Mouse (Mus musculus) small intestine, adult 2 months (tissue): ENCODE measurements at regions not wholly inside any gene's neighbourhood (a gene's known extent, or its start where the extent isn't known, plus 50 kb on each side); places are given as distances from the start of the nearest gene placed in this dataset.

Source experiments
- H3K27ac ChIP-seq: fragments of 200-500 bp; 2 replicates; pipeline ENCODE4 v1.5.1; 2012; ENCODE audit warnings: low read depth, low read length, control low read depth, inconsistent platforms; ENCODE audit not compliant: insufficient read depth
- H3K27me3 ChIP-seq: fragments of 200-500 bp; 2 replicates; pipeline ENCODE4 v1.6.1; 2012; ENCODE audit warnings: mild to moderate bottlenecking, moderate library complexity, low read length, inconsistent platforms; ENCODE audit not compliant: control insufficient read depth, insufficient read depth
- H3K36me3 ChIP-seq: fragments of 200-500 bp; 2 replicates; pipeline ENCODE4 v1.6.1; 2012; ENCODE audit warnings: mild to moderate bottlenecking, low read length, control low read depth, inconsistent platforms; ENCODE audit not compliant: control insufficient read depth, insufficient read depth
- H3K4me1 ChIP-seq: fragments of 200-500 bp; 2 replicates; pipeline ENCODE4 v1.6.1; 2012; ENCODE audit warnings: low read length, inconsistent platforms, mixed read lengths; ENCODE audit not compliant: control insufficient read depth, insufficient read depth, insufficient read length
- H3K4me3 ChIP-seq: fragments of 200-500 bp; 2 replicates; pipeline ENCODE4 v1.5.1; 2012; ENCODE audit warnings: low read depth, mild to moderate bottlenecking, control low read depth, inconsistent platforms, low read length, moderate library complexity
- CTCF ChIP-seq: fragments of 200-500 bp; IDR thresholded peaks from 2 replicates; pipeline ENCODE4 v1.5.1; 2012; ENCODE audit warnings: low read depth, mild to moderate bottlenecking, control low read depth, inconsistent platforms, low read length, moderate library complexity, mixed read lengths; ENCODE audit not compliant: insufficient replicate concordance, insufficient read length; ENCODE audit errors: extremely low read depth
- POLR2A ChIP-seq: fragments of 200-500 bp; IDR thresholded peaks from 2 replicates; pipeline ENCODE4 v1.6.1; 2012; ENCODE audit warnings: low read depth, mild to moderate bottlenecking, control low read depth, inconsistent platforms, low read length, moderate library complexity
- WGBS: fragments of 180-500 bp; shearing (Covaris S2); methylation state at CpG from one replicate; pipeline ENCODE4 v1.1.7; 2018; 5-methylcytosine and 5-hydroxymethylcytosine counted together

DNA sequence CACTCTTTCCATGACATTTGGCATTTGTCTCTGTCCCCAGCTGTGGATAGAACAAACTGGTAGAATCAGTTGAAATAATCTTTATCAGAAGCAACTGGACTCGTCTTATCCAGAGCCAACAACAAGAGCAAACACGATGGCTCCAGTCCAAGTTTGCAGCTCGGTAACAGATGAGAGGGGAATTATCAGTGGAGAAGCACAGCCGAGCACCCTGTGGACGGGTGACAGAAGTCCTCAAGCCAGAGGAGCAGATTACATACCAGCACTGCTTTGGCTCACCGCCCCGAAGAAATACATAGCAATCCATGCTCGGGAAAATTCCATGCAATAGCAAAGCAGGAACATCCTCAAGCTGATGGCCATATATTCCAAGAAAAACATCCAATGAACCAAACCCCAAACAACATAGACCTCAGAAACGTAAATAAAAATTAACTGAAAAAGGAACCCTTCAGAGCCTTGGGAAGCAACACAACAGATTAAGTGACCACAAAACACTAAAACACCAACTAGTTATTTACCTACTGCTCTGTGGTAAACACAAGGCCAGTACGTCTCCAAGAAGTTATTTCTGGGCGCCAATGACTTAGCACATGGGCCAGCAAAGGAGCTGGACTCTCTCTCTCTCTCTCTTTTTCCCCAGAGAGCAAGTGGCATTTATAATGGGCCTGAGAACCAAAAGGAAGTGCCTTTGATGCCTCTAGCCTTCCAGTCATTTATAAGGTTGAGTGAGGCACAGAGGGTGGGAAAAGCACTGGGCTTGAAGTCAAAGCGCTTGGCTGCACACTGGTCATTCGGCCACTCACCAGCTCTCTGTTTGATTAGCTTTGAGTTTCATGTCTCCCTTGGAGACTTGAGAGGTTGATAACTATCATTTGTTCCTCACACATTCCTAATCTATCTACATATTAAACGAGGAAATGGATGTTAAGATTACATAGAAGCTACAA is 163.0 kb upstream of the Gm12728 start:
- Histone ChIP-seq H3K4me3 (no peak overlapping the region), H3K36me3 (no peaks in the 10 kb centered on the region), H3K27ac (0 out of 2 replicates have a peak overlapping the region, but pooled peaks have one; percentile 22), H3K27me3 (no peaks in the 10 kb centered on the region), H3K4me1 (no peaks in the 10 kb centered on the region)
- TF ChIP-seq CTCF (no peak), POLR2A (no peak)
- WGBS, result 48% methylated on average over 14 of the region's 14 CpGs

DNA sequence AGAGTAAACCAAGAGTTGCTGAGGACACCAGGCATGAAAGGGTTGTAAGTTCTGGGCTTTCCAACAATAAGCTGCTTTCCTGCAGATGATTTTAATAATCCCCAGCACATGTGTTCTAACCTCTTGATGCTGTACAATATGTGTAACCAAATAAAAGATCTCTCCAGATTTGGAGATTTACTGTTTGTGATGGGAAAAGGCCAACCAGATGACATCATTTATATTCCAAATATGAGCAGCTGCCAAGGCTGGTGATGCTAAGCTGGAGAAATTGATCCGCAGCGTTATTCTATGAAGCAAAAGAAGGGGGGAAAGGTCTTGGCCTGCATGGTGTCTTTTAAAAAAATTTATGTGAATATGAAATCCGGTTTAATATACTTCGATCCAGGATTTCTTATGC is 160.1 kb upstream of the Gm12728 start:
- H3K36me3 ChIP-seq, result no peaks in the 10 kb centered on the region
- H3K27me3 ChIP-seq, result no peaks in the 10 kb centered on the region
- H3K4me1 ChIP-seq, result no peaks in the 10 kb centered on the region
- H3K27ac ChIP-seq, result no peak overlapping the region
- 89% methylated on average over 4 of the region's 4 CpGs for WGBS
- no peak for TF ChIP-seq POLR2A
- TF ChIP-seq CTCF, result no peak
- H3K4me3 ChIP-seq, result no peak overlapping the region

DNA sequence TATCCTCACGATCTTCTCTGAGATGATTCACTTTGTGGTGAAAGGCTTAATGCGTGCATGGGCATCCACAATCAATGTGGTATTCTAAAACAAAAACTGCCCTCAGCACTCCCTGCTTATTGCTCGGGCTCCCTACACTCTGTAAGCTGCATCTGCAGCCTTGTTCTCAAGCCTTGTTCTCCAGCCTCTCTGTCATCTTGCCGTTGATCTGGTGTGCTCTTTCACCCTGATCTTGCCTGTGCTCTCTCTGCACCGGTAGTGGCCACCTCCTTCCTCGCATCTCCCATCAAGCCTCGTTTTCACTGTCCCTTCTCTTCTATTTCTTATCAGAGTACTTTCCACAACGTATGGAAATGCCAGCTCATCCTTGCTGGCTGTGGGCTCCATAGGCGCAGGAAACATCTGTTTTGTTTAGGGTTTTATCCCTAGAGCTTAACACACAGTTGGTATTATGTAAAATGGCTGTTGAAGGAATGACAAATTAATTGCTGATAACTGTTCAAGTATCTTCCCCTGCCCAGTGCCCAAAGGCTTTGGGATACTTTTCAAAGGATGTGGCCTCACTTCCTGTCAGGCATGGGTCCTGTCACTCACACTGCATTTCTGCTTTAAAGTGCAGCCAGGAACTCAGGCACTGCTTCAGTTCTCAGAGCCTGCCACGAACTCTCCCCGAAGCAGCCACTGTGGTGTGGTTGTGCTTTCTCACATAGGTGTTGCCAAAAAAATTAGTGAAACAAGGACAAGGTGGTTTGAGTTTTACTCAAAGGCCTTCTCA is 158.9 kb upstream of the Gm12728 start:
- Histone ChIP-seq H3K27me3 (no peaks in the 10 kb centered on the region), H3K4me3 (no peak overlapping the region), H3K4me1 (no peaks in the 10 kb centered on the region), H3K27ac (no peak overlapping the region), H3K36me3 (no peaks in the 10 kb centered on the region)
- TF ChIP-seq CTCF (no peak), POLR2A (no peak)
- 71% methylated on average over 11 of the region's 11 CpGs for WGBS

DNA sequence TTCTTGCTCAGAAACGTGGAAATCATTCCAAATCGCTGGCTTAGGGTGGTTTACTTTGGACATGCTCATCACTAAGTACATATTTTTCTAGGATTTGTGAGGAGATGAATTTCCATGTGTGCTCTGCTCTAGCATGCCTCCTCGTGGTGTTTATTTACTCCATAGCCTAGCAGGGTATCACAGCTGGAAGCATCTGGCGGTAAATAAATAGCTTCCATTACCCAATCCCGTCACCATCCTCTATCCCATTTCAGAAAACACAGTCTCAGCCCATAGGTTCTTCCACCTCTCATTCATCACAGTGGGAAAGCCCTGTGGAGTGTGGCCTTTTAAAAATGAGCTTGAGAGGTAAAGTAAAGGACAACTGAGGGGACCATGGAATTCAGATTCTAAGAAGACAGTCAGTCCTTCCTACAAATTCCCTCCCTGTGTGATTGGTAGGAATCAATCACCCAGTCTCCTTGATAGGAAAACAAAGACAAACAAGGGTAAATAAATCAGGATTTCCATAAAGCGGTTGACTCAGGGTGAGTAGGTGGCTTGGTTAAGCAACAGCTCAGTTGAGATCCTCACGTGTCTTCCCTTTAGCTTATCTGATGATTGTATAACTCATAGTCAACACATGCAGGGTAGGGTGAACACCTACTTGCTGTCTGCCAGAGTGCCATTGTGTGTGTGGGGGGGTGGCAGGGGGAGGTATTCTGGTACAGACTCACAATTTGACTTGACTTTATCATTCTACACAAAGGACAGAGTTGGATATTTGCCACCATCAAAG is 156.9 kb upstream of the Gm12728 start:
- Histone ChIP-seq H3K27ac (no peak overlapping the region), H3K27me3 (no peaks in the 10 kb centered on the region), H3K4me1 (no peaks in the 10 kb centered on the region), H3K4me3 (no peak overlapping the region), H3K36me3 (no peaks in the 10 kb centered on the region)
- TF ChIP-seq POLR2A (no peak), CTCF (no peak)
- 61% methylated on average over 7 of the region's 7 CpGs for WGBS

DNA sequence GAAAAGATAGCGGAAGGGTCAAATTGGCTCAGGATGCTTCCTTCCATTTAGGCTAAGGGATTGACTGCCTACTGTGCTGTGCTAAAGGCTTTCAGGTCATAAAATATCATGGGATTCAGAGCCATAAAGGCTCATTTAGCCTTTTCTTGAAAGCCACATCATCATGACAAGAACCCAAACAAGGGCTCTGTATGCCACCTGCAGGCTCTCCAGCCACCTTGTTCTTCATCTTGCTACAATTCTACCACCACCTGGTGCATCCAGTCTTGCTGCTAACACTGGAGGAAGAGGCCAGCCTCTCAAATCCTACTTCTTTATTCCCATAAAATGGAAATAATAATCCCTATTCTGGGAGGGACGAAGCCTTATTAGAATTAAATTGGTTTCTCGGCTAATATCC is 155.9 kb upstream of the Gm12728 start:
- H3K36me3 ChIP-seq, result no peaks in the 10 kb centered on the region
- TF ChIP-seq CTCF, result no peak
- no peak for TF ChIP-seq POLR2A
- H3K27me3 ChIP-seq, result no peaks in the 10 kb centered on the region
- no peak overlapping the region for H3K27ac ChIP-seq
- no peak overlapping the region for H3K4me3 ChIP-seq
- H3K4me1 ChIP-seq, result no peaks in the 10 kb centered on the region
- WGBS, result 89% methylated on average over 3 of the region's 3 CpGs

DNA sequence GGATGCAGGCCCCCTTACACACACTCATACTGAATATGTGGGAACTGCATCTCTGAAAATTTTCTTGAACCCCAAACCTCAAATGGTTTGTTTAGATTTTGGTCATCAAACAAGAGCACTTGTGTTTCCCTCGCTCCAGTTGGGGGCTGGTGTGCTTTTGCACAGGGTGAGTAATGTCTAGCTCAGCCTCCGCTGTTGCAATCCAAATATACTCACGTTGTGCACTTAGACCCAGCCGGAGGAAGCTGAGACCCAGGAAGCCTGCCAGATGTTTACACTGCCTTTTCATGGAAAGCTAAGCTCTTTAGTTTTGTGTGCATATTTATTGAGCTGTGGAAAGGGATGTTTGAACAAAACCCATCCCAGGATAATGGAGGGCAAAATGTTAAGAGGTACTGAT is 148.9 kb upstream of the Gm12728 start:
- Histone ChIP-seq H3K27me3 (no peaks in the 10 kb centered on the region), H3K4me3 (no peak overlapping the region), H3K4me1 (no peaks in the 10 kb centered on the region), H3K27ac (no peak overlapping the region), H3K36me3 (no peaks in the 10 kb centered on the region)
- WGBS, result 40% methylated on average over 4 of the region's 4 CpGs
- TF ChIP-seq CTCF (no peak), POLR2A (no peak)

DNA sequence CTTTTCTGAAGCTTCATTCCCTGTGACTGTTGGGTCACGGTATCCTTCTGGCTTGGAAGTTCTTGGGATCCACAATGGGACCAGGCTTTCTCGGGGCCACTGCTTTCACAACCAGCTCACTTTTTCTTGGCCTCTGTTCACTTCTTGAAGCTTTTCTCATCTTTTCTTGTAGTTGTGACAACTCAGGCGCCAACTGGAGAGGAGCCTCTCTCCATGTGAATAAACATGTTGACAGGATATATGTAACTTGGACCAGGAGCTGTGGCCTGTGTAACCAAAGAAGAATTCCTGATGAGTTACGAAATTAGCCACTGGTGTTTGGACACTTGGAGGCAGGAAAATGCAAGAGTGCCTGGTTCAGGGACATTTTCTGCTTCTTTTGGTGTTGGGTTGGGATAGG is 148.1 kb upstream of the Gm12728 start:
- H3K27ac ChIP-seq, result peak overlapping the region; percentile 57
- TF ChIP-seq CTCF (no peak), POLR2A (no peak)
- H3K27me3 ChIP-seq, result no peaks in the 10 kb centered on the region
- no peaks in the 10 kb centered on the region for H3K4me1 ChIP-seq
- H3K4me3 ChIP-seq, result no peak overlapping the region
- no peaks in the 10 kb centered on the region for H3K36me3 ChIP-seq
- 76% methylated on average over 4 of the region's 4 CpGs for whole genome bisulfite sequencing
